Mouse (Mus musculus): Measurements from ENCODE around the gene Rph3al.

Rph3al gene

GRCm38 (mm10) chr11:75904501-75904900, 33.7 kb downstream of the Rph3al start:
- DNase-seq, result no peak

GRCm38 (mm10) chr11:75903486-75903885, 34.7 kb downstream of the Rph3al start:
- peak; percentile 81 for DNase-seq

GRCm38 (mm10) chr11:75901339-75901738, 36.9 kb downstream of the Rph3al start:
- DNase-seq, result no peak

GRCm38 (mm10) chr11:75899676-75900075, 38.6 kb downstream of the Rph3al start:
- DNase-seq, result no peak

GRCm38 (mm10) chr11:75898532-75898931, 39.7 kb downstream of the Rph3al start:
- DNase-seq, result no peak

- DNase-seq, result no peak
Measured at GRCm38 (mm10) chr11:75894791-75895420, 43.3 kb downstream of the Rph3al start.

- no peak for DNase-seq
Measured at GRCm38 (mm10) chr11:75893956-75894355, 44.3 kb downstream of the Rph3al start.

GRCm38 (mm10) chr11:75887349-75887748, 50.9 kb downstream of the Rph3al start:
- no peak for DNase-seq

- DNase-seq, result no peak
Measured at GRCm38 (mm10) chr11:75881234-75881633, 57.0 kb downstream of the Rph3al start.

- no peak for DNase-seq
Measured at GRCm38 (mm10) chr11:75880064-75880463, 58.2 kb downstream of the Rph3al start.

GRCm38 (mm10) chr11:75878460-75878859, 59.8 kb downstream of the Rph3al start:
- DNase-seq, result no peak

- DNase-seq, result peak; percentile 27
Measured at GRCm38 (mm10) chr11:75876043-75876780, 62.0 kb downstream of the Rph3al start.

GRCm38 (mm10) chr11:75871688-75872087, 66.5 kb downstream of the Rph3al start:
- DNase-seq, result no peak

- no peak for DNase-seq
Measured at GRCm38 (mm10) chr11:75870947-75871346, 67.3 kb downstream of the Rph3al start.

- no peak for DNase-seq
Measured at GRCm38 (mm10) chr11:75870386-75870785, 67.8 kb downstream of the Rph3al start.

GRCm38 (mm10) chr11:75869898-75870297, 68.3 kb downstream of the Rph3al start:
- DNase-seq, result no peak

GRCm38 (mm10) chr11:75866861-75867260, 71.4 kb downstream of the Rph3al start:
- DNase-seq, result no peak

- no peak for DNase-seq
Measured at GRCm38 (mm10) chr11:75865859-75866258, 72.4 kb downstream of the Rph3al start.

GRCm38 (mm10) chr11:75865253-75865619, 73.0 kb downstream of the Rph3al start:
- DNase-seq, result no peak

GRCm38 (mm10) chr11:75864529-75865252, 73.5 kb downstream of the Rph3al start:
- no peak for DNase-seq

GRCm38 (mm10) chr11:75862466-75862865, 75.8 kb downstream of the Rph3al start:
- DNase-seq, result no peak

GRCm38 (mm10) chr11:75861653-75862052, 76.6 kb downstream of the Rph3al start:
- no peak for DNase-seq

GRCm38 (mm10) chr11:75861213-75861612, 77.0 kb downstream of the Rph3al start:
- DNase-seq, result no peak

- no peak for DNase-seq
Measured at GRCm38 (mm10) chr11:75859460-75859859, 78.8 kb downstream of the Rph3al start.
